In the genomic region with DNA sequence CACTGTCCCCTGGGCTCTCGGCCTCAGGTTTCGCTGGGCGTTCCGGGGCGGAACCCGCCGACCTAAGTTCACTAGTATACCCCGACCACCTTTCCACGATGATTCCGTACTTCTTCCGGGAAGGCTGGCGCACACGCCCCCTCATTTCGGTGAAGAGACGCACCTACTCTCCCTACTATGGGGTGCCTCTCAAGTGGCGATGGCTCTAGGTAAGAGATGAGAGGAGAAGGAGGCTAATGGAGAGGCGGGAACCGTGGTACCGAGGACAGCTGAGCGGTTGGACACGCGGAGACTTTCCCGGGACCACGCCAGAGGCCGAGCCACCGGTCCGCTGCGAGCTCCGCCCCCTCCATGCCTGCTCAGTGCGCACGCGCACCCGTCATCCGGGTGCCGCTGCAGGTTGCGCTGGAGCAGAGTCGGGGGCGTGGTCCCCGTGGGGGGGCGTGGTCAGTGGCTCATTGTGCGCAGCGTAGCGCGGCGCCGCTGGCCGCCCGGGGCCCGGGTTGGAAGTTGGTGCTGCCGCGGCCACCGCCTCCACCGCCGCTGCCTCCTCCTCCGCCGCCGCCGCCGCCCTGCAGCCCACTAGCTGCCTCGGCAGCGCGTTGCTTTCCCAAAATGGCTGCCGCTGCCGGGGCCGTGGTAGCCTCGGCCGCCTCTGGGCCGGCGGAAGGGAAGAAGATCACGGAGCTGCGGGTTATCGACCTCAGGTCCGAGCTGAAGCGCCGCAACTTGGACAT, we compare ENCODE assay signal across 8 mouse cellular contexts. TPM values are rescaled to one million over a fixed set of nuclear protein-coding genes. Genes with fewer than 3 reads are reported as not detected.
DNase-seq lines count a peak whose midpoint lies in the region; ATAC-seq and TF ChIP-seq lines count a peak whose summit lies in the region.

A gene (plus strand): TSS at position 450 of the 737 bp plus-strand sequence.

- H3K4me1 ChIP-seq in embryonic facial prominence, embryonic 13.5 days, result peaks cover 12% of the 10 kb centered on the region
- H3K4me1 ChIP-seq in heart, adult 2 months (ENCODE audit: control insufficient read depth, insufficient read depth, low read length), result peaks cover 2% of the 10 kb centered on the region; the same call in 1 of the 2 replicates
- peaks cover 12% of the 10 kb centered on the region for H3K4me1 ChIP-seq in limb, embryonic 13.5 days
- peaks cover 28% of the 10 kb centered on the region for H3K4me1 ChIP-seq in midbrain, embryonic 16.5 days (ENCODE audit: control insufficient read depth, insufficient read depth, low read length)

- peak within 1 kb of the TSS; percentile 94 for H3K9ac ChIP-seq in embryonic facial prominence, embryonic 13.5 days
- peak within 1 kb of the TSS; percentile 96 for H3K9ac ChIP-seq in heart, adult 2 months (ENCODE audit: low read depth, low read length)
- peak within 1 kb of the TSS; percentile 89 for H3K9ac ChIP-seq in limb, embryonic 13.5 days
- H3K9ac ChIP-seq in midbrain, embryonic 16.5 days (ENCODE audit: low read depth, low read length), result peak within 1 kb of the TSS; percentile 93

- no peaks in the 10 kb centered on the region for H3K9me3 ChIP-seq in embryonic facial prominence, embryonic 13.5 days
- H3K9me3 ChIP-seq in limb, embryonic 13.5 days, result no peaks in the 10 kb centered on the region
- no peaks in the 10 kb centered on the region for H3K9me3 ChIP-seq in midbrain, embryonic 16.5 days (replicated peaks; ENCODE audit: control insufficient read depth, low read length, poor library complexity, severe bottlenecking)

- H3K79me2 ChIP-seq in heart, adult 2 months (replicated peaks; ENCODE audit: control insufficient read depth, insufficient read depth, low read length), result no peaks in the 10 kb centered on the region

- no peak for TF ChIP-seq CTCF in heart, adult 2 months (IDR thresholded peaks at IDR 0.05)

- H3K36me3 ChIP-seq in embryonic facial prominence, embryonic 13.5 days, result 0 out of 2 replicates have a peak, but pooled peaks cover 3% of the 10 kb centered on the region
- peaks cover 12% of the 10 kb centered on the region for H3K36me3 ChIP-seq in heart, adult 2 months (ENCODE audit: control insufficient read depth, insufficient read depth, low read length)
- H3K36me3 ChIP-seq in limb, embryonic 13.5 days, result peaks cover 8% of the 10 kb centered on the region; the same call in 1 of the 2 replicates
- H3K36me3 ChIP-seq in midbrain, embryonic 16.5 days (ENCODE audit: control insufficient read depth, insufficient read depth, low read length), result no peaks in the 10 kb centered on the region

- TF ChIP-seq POLR2A in heart, adult 2 months (IDR thresholded peaks at IDR 0.05; ENCODE audit: insufficient read depth, low read depth, low read length), result peak; percentile 59

- H3K27ac ChIP-seq in embryonic facial prominence, embryonic 13.5 days, result peak within 1 kb of the TSS; percentile 98
- peak within 1 kb of the TSS; percentile 96 for H3K27ac ChIP-seq in heart, adult 2 months
- peak within 1 kb of the TSS; percentile 97 for H3K27ac ChIP-seq in limb, embryonic 13.5 days
- H3K27ac ChIP-seq in midbrain, embryonic 16.5 days (ENCODE audit: low read length), result peak within 1 kb of the TSS; percentile 96

- peak within 1 kb of the TSS; percentile 71 for H3K4me3 ChIP-seq in embryonic facial prominence, embryonic 13.5 days
- H3K4me3 ChIP-seq in heart, adult 2 months, result peak within 1 kb of the TSS; percentile 75
- H3K4me3 ChIP-seq in limb, embryonic 13.5 days, result peak within 1 kb of the TSS; percentile 88
- peak within 1 kb of the TSS; percentile 95 for H3K4me3 ChIP-seq in midbrain, embryonic 16.5 days (ENCODE audit: low read depth, low read length)

- intact Hi-C loops in heart, adult 2 months (cut with DNase I), result loop anchor here (2.0 kb wide), 1 partner anchor 40 kb away; a partner anchor contains a TSS

- peak; percentile 97 for ATAC-seq in embryonic facial prominence, embryonic 13.5 days (ENCODE audit: insufficient number of reproducible peaks, insufficient read depth, low FRiP score, low TSS enrichment, low read depth)
- ATAC-seq in limb, embryonic 13.5 days (ENCODE audit: low FRiP score, low read depth), result peak; percentile 97
- ATAC-seq in midbrain, embryonic 16.5 days, result peak; percentile 97

- peak within 1 kb of the TSS; percentile 80 for H3K4me2 ChIP-seq in embryonic facial prominence, embryonic 13.5 days
- H3K4me2 ChIP-seq in limb, embryonic 13.5 days (replicated peaks), result peak within 1 kb of the TSS; percentile 82
- peak within 1 kb of the TSS; percentile 83 for H3K4me2 ChIP-seq in midbrain, embryonic 16.5 days (ENCODE audit: low read length)

- TF ChIP-seq EP300 in heart, adult 2 months (IDR thresholded peaks at IDR 0.05; ENCODE audit: insufficient read depth, low read depth, low read length), result no peak

- DNase-seq in 3134 (ENCODE audit: extremely low read depth, insufficient read length, low spot score), result peak; percentile 97
- DNase-seq in adrenal gland, postnatal 36 days, result peak; percentile 100
- DNase-seq in heart, adult 2 months, result peak; percentile 100
- DNase-seq in kidney, adult 8-10 months, result peak; percentile 99
- DNase-seq in spleen, postnatal 10 days (ENCODE audit: low spot score in 2 of 2), result peak; percentile 100

- WGBS in embryonic facial prominence, embryonic 13.5 days, result under 1% methylated on average over 72 of the region's 75 CpGs
- WGBS in heart, adult 2 months, result under 1% methylated on average over 71 of the region's 75 CpGs
- under 1% methylated on average over 67 of the region's 75 CpGs for WGBS in limb, embryonic 13.5 days
- under 1% methylated on average over 70 of the region's 75 CpGs for WGBS in midbrain, embryonic 16.5 days

- no peaks in the 10 kb centered on the region for H3K27me3 ChIP-seq in embryonic facial prominence, embryonic 13.5 days
- no peaks in the 10 kb centered on the region for H3K27me3 ChIP-seq in heart, adult 2 months (ENCODE audit: control insufficient read depth, insufficient read depth, low read length)
- H3K27me3 ChIP-seq in limb, embryonic 13.5 days, result no peaks in the 10 kb centered on the region
- H3K27me3 ChIP-seq in midbrain, embryonic 16.5 days (ENCODE audit: control insufficient read depth, insufficient read depth, low read depth, low read length), result no peaks in the 10 kb centered on the region

RNA-seq across cellular contexts. Expression of the gene that starts here (rescaled TPM):
- total RNA-seq in adrenal gland, postnatal 36 days (2021), result 10 to 100 TPM; 32.5 to 38.6 TPM
- 73.2 and 74.8 TPM in 2 replicates for polyA plus RNA-seq in embryonic facial prominence, embryonic 13.5 days (2015; fragmentation: Nextera tagmentation; extraction: Ambion mirVana)
- 10 to 100 TPM; 20.9 to 21.9 TPM for total RNA-seq in heart, adult 2 months (2021)
- polyA plus RNA-seq in heart, adult 2 months (2012; rRNA removed), result 6.4 and 8.9 TPM in 2 replicates
- polyA plus RNA-seq in limb, embryonic 13.5 days (2015; fragmentation: Nextera tagmentation; extraction: Ambion mirVana), result 64.6 and 64.8 TPM in 2 replicates
- polyA plus RNA-seq in midbrain, embryonic 16.5 days (2015; fragmentation: Nextera tagmentation; extraction: Ambion mirVana), result 63.2 and 66.2 TPM in 2 replicates

Comparison
In these comparisons a context has a peak if more than half of its experiments do, and no peak if none do; other contexts are left out.
1. Peak in every context shown above with its lines: DNase-seq, ATAC-seq, H3K4me3 ChIP-seq and H3K27ac ChIP-seq.